Mouse (Mus musculus): ENCODE measurements around the gene Fgfr4. TPM values are rescaled to one million over a fixed set of nuclear protein-coding genes. Genes with fewer than 3 reads are reported as not detected.

Gene Fgfr4
- polyA plus RNA-seq, 1 experiment from 2014 or later, result 0.27 TPM

Other genes with a start within 250 kb of the Fgfr4 start
- 2.9 and 3.7 TPM in 2 replicates for gene Unc5a, start 203.2 kb upstream of the Fgfr4 start, polyA plus RNA-seq (2014; fragmentation: Nextera tagmentation; extraction: Ambion mirVana)
- gene Hk3, start 131.3 kb upstream of the Fgfr4 start, polyA plus RNA-seq (2014; fragmentation: Nextera tagmentation; extraction: Ambion mirVana), result 0.41 and 0.65 TPM in 2 replicates
- 24.3 and 26.7 TPM in 2 replicates for gene Uimc1, start 52.3 kb upstream of the Fgfr4 start, polyA plus RNA-seq (2014; fragmentation: Nextera tagmentation; extraction: Ambion mirVana)
- 26.0 and 28.0 TPM in 2 replicates for gene Zfp346, start 47.3 kb upstream of the Fgfr4 start, polyA plus RNA-seq (2014; fragmentation: Nextera tagmentation; extraction: Ambion mirVana)
- gene Gm17617, start 19.1 kb upstream of the Fgfr4 start, polyA plus RNA-seq (2014; fragmentation: Nextera tagmentation; extraction: Ambion mirVana), result not detected in 2 replicates
- gene Nsd1, start 57.1 kb downstream of the Fgfr4 start, polyA plus RNA-seq (2014; fragmentation: Nextera tagmentation; extraction: Ambion mirVana), result 69.6 and 79.3 TPM in 2 replicates
- gene Prelid1, start 167.9 kb downstream of the Fgfr4 start, polyA plus RNA-seq (2014; fragmentation: Nextera tagmentation; extraction: Ambion mirVana), result 422 and 451 TPM in 2 replicates
- 84.4 and 101 TPM in 2 replicates for gene Rab24, start 169.3 kb downstream of the Fgfr4 start, polyA plus RNA-seq (2014; fragmentation: Nextera tagmentation; extraction: Ambion mirVana)
- gene Mxd3, start 177.2 kb downstream of the Fgfr4 start, polyA plus RNA-seq (2014; fragmentation: Nextera tagmentation; extraction: Ambion mirVana), result 37.2 and 42.2 TPM in 2 replicates
- gene Lman2, start 210.1 kb downstream of the Fgfr4 start, polyA plus RNA-seq (2014; fragmentation: Nextera tagmentation; extraction: Ambion mirVana), result 90.4 and 94.2 TPM in 2 replicates
- 0.33 and 0.44 TPM in 2 replicates for gene Rgs14, start 217.1 kb downstream of the Fgfr4 start, polyA plus RNA-seq (2014; fragmentation: Nextera tagmentation; extraction: Ambion mirVana)
- gene Slc34a1, start 245.5 kb downstream of the Fgfr4 start, polyA plus RNA-seq (2014; fragmentation: Nextera tagmentation; extraction: Ambion mirVana), result not detected in 2 replicates